Comparison of ENCODE assay signal across 12 mouse cellular contexts in genomic region chr13:30753441-30753840, GRCm38 (mm10).
"Had no signal": no experiment of that assay in that cellular context is flagged by ENCODE, and none has a peak within 500 bp of the region (broad histone marks: within the 10 kb centered on the region; RNA-seq: fewer than 3 reads in every experiment).

No protein-coding gene starts in this region.

- DNase-seq: liver, postnatal 0 days; lung, adult 2 months; lung, postnatal 14 days; lung, postnatal 36 days; right cerebral cortex, postnatal 14 days; thymus, adult 18-20 months; thymus, postnatal 14 days; thymus, postnatal 36 days had no signal

- H3K36me3 ChIP-seq: lung, embryonic 15.5 days; midbrain, embryonic 13.5 days; midbrain, embryonic 15.5 days; neural tube, embryonic 12.5 days had no signal
